Mouse (Mus musculus) hindbrain, embryonic 10.5 days (tissue): ENCODE measurements around the gene Tex19.2. TPM values are rescaled to one million over a fixed set of nuclear protein-coding genes. Genes with fewer than 3 reads are reported as not detected.
"Not testable (repeated sequence)": the region's sequence is repeated elsewhere in the genome, so short reads cannot be mapped to it uniquely, and the experiment has no call there.

ENCODE experiments used
- DNase-seq: peaks from one replicate; pipeline ENCODE4 v3.0.0-alpha.2; 2017; ENCODE audit warnings: low spot score
- H3K27ac ChIP-seq: fragments of 300-500 bp; sonication (generic); 2 replicates; pipeline ENCODE4 v1.5.1; 2016; ENCODE audit warnings: mild to moderate bottlenecking, moderate library complexity
- H3K27me3 ChIP-seq: fragments of 300-500 bp; sonication (generic); 2 replicates; pipeline ENCODE4 v1.6.1; 2016; ENCODE audit warnings: mild to moderate bottlenecking; ENCODE audit not compliant: poor library complexity, insufficient read depth, severe bottlenecking
- H3K36me3 ChIP-seq: fragments of 300-500 bp; sonication (generic); 2 replicates; pipeline ENCODE4 v1.6.1; 2016; ENCODE audit warnings: mild to moderate bottlenecking, moderate library complexity
- H3K4me1 ChIP-seq: fragments of 300-500 bp; sonication (generic); replicated peaks from 2 replicates; pipeline ENCODE4 v1.6.1; 2016; ENCODE audit warnings: mild to moderate bottlenecking
- H3K4me3 ChIP-seq: fragments of 300-500 bp; sonication (generic); 2 replicates; pipeline ENCODE4 v1.5.1; 2016; ENCODE audit warnings: mild to moderate bottlenecking, moderate library complexity
- H3K9me3 ChIP-seq: fragments of 300-500 bp; sonication (generic); 2 replicates; pipeline ENCODE4 v1.6.1; 2016; ENCODE audit warnings: mild to moderate bottlenecking, moderate library complexity
- WGBS: fragments of 180-500 bp; shearing (Covaris S2); methylation state at CpG from one replicate; pipeline ENCODE4 v1.1.7; 2016; 5-methylcytosine and 5-hydroxymethylcytosine counted together
- polyA plus RNA-seq: library from polyadenylated mRNA; unstranded; fragments of >200 nt; fragmentation: Nextera tagmentation; extraction: Ambion mirVana; gene quantifications from 2 replicates; pipeline ENCODE4 v1.2.1, GENCODE M21; 2016

Tex19.2 gene
- polyA plus RNA-seq, 1 experiment from 2014 or later, result not detected

DNA sequence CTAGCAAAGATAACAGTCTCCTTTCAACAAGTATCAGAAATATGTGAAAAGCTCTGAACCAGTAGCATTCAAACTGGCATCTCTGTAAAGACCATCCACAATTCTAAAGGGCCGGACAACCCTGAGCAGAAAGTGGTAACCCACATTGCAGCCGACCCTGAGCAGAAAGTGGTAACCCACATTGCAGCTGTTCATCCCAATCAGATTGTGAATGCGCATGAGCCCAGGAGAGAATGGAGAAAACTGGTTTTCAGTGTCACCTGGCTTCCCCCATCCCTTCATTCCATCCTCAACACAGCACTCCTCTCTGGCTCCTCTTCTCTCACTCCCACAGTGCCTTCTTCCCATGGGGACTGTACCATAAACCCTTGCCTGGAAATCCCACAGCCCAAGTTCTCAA, 9.0 kb upstream of the Tex19.2 start:
- Histone ChIP-seq H3K27me3 (no peaks in the 10 kb centered on the region), H3K9me3 (no peaks in the 10 kb centered on the region), H3K36me3 (no peaks in the 10 kb centered on the region), H3K4me1 (no peaks in the 10 kb centered on the region), H3K27ac (no peak overlapping the region), H3K4me3 (no peak overlapping the region)
- WGBS, result 87% methylated on average over 3 of the region's 3 CpGs
- DNase-seq, result no peak

DNA sequence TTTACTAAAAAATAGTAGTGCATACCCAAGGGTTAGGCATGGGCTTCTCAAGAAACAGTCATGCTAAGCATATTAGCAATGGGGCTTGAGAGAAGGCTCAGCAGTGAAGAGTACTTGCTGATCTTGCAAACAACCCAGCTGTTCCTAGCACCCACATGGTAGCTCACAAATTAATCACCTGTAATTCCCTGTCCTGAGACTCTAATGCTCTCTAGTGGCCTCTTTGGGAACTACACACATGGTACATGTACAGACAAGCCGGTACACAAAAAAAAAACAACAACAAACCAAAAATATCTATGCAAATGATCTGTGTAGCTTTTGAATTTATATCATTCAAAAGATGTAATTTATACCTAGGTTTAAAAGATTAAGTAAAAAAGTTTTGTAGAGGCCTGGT, 7.9 kb upstream of the Tex19.2 start:
- H3K4me1 ChIP-seq, result no peaks in the 10 kb centered on the region
- 79% methylated on average over 1 of the region's 1 CpGs for WGBS

DNA sequence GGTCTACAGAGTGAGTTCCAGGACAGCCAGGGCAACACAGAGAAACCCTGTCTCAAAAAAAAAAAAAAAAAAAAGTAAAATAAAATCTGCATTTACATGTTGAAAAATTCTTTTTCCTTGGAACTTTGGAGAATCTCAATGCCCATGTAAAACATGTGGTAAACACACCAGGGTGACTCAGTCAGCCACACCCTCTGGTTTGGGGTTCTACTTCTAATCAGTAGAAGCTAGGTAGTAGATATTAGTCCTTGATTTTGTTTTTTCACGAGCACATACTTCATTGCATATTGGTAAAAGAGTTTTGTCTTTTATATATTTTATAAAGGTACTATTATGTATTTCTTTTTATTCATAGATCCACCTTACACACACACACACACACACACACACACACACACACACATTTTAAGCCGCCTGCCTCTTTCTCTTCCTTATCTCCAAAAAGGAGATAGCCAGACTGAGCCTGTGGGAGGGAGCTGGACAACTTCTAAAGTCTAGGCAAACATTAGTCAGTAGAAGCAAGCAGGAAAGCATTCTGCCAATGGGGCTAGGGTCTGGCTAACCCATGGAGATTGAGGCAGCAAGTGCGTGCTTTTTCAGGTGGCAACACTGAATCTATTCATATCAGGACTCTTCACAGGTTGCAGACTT, 7.2 kb upstream of the Tex19.2 start:
- H3K27ac ChIP-seq, result no peak overlapping the region
- H3K36me3 ChIP-seq, result no peaks in the 10 kb centered on the region
- no peaks in the 10 kb centered on the region for H3K9me3 ChIP-seq
- no peaks in the 10 kb centered on the region for H3K27me3 ChIP-seq
- no peaks in the 10 kb centered on the region for H3K4me1 ChIP-seq
- no peak for DNase-seq
- no peak overlapping the region for H3K4me3 ChIP-seq
- WGBS, result 92% methylated on average over 3 of the region's 3 CpGs

More for the DNA sequence above, 7.9 kb upstream of the Tex19.2 start:
- Histone ChIP-seq H3K36me3 (no peaks in the 10 kb centered on the region), H3K27ac (no peak overlapping the region), H3K27me3 (no peaks in the 10 kb centered on the region), H3K9me3 (no peaks in the 10 kb centered on the region), H3K4me3 (no peak overlapping the region)
- DNase-seq, result no peak

DNA sequence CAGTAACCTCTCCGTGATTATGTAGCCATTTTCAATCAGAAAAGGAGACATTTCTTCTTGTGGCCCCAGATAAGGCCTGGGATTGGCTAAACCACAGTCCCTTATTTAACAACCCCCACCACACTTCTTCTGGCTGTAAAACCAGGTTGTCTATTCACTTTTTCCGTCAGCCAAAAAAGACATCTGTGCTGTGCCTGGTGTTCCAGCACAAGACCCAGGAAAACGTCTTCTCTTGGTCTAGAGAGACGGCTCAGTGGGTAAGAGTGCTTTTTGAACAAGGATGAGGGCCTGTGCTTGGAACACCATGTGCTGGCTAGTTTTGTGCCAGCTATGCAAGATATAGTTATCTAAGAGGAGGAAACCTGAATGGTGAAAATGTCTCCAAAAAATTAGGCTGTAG, 5.0 kb upstream of the Tex19.2 start:
- Histone ChIP-seq H3K4me3 (no peak overlapping the region), H3K27me3 (no peaks in the 10 kb centered on the region), H3K9me3 (no peaks in the 10 kb centered on the region), H3K4me1 (0 out of 2 replicates have a peak, but pooled peaks cover 3% of the 10 kb centered on the region), H3K36me3 (no peaks in the 10 kb centered on the region), H3K27ac (no peak overlapping the region)
- DNase-seq, result no peak
- WGBS, result 92% methylated on average over 4 of the region's 4 CpGs

DNA sequence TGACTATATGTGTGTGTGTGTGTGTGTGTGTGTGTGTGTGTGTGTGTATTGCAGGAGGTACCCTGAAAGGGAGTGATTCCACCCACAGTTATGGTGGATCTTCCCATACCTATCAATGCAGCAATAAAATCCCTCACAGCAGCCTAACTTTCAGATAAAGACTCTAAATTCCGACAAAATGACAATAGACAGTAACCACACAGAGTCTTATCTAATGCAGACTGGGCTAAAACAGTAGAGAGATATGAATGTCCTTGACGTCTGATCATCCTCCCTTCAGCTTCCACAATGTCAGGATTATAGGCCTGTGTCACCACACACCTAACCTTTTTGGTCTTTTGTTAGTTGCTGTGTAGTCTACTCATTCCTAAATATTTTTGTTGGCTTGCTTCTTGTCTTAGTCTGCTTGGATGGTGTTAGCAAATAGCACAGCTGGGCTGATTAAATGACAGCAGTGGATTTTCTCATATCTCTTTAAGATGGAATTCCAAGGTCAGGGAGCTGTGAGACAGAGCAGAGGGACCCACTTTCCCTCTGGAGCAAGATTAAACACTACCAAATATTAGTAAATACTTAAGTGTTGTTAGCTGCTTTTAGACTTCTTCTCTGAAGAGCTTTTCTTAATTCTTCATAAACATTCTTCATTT, 3.7 kb upstream of the Tex19.2 start:
- H3K27me3 ChIP-seq, result no peaks in the 10 kb centered on the region
- no peak overlapping the region for H3K4me3 ChIP-seq
- no peak for DNase-seq
- WGBS, result 86% methylated on average over 2 of the region's 2 CpGs
- 0 out of 2 replicates have a peak, but pooled peaks cover 3% of the 10 kb centered on the region for H3K4me1 ChIP-seq
- no peaks in the 10 kb centered on the region for H3K36me3 ChIP-seq
- H3K27ac ChIP-seq, result no peak overlapping the region
- H3K9me3 ChIP-seq, result no peaks in the 10 kb centered on the region

DNA sequence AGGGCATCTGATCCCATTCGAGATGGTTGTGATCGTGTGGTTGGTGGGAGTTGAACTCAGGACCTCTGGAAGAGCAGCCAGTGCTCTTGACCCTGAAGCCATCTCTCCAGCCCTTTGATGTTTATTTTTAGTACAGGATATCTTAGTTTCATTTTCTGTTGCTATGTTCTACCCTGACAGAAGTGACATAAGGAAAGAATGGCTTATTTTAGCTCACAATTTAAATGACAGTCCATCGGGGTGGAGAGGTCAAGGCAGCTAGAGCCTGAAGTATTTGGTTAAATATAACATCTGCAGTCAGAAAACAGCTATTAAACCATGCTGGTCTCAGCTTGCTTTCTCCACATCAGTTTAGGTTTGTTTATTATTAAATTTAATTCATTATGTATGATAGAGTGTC, 2.7 kb upstream of the Tex19.2 start:
- 0 out of 2 replicates have a peak, but pooled peaks cover 3% of the 10 kb centered on the region for H3K4me1 ChIP-seq
- no peak overlapping the region for H3K27ac ChIP-seq
- H3K4me3 ChIP-seq, result no peak overlapping the region
- DNase-seq, result no peak
- 82% methylated on average over 3 of the region's 3 CpGs for WGBS
- H3K27me3 ChIP-seq, result no peaks in the 10 kb centered on the region
- H3K36me3 ChIP-seq, result no peaks in the 10 kb centered on the region
- H3K9me3 ChIP-seq, result no peaks in the 10 kb centered on the region

DNA sequence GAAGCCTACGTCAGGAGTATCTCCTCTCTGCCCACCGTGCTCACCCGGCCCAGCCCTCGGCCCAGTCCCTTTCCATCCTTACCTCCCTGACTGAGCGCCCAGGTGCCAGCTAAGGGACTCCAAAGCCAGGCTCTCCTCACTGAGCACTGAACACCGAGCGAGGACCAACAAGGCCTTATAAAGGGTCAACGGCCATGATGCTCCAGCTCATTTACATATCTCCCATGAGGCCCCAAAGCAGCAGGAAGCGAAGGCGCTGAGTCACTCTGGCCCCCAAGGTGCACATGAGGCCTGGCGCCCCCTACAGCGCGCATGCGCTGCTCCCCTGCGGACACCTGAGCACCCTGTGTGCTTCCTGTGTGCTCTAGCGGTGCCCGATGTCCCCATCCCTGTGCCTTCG, 371 bp downstream of the Tex19.2 start:
- no peaks in the 10 kb centered on the region for H3K9me3 ChIP-seq
- no peak overlapping the region for H3K27ac ChIP-seq
- H3K27me3 ChIP-seq, result no peaks in the 10 kb centered on the region
- H3K36me3 ChIP-seq, result no peaks in the 10 kb centered on the region
- no peak overlapping the region for H3K4me3 ChIP-seq
- DNase-seq, result no peak
- 0 out of 2 replicates have a peak, but pooled peaks cover 3% of the 10 kb centered on the region for H3K4me1 ChIP-seq
- WGBS, result 92% methylated on average over 18 of the region's 18 CpGs

DNA sequence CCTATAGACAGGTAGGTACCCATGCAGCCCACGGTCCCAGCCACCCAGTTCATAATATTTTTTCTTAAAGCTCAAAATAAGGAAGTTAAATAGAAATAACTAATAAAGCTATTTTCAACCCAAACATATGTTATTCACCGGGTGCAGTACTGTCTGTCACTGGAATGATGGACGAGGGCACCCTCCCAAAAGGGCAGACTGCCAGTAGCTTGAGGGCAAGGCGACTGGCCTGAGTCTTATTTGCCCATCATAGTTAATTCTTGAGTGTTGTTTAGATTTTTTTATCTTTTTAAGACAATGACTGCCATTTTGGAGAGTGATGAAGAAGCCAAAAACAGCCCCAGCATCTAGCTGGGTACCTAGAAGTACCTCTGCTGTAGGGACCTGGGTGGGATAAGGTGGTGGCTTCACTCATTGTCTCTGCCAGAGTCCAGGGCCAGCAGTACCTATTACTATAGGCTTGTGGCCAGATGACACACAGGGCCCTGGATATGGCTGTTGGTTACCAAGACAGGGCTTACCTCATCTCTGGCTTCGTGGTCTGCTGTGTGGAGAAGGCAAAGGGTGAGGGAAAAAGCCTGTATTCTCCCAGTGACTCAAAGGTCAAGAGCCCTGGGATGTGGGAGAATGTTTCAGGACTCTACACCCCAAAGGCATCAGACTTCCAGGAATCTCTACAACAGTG, 6.2 kb downstream of the Tex19.2 start:
- 83% methylated on average over 5 of the region's 5 CpGs for WGBS
- H3K4me3 ChIP-seq, result no peak overlapping the region
- no peak overlapping the region for H3K27ac ChIP-seq
- H3K36me3 ChIP-seq, result no peaks in the 10 kb centered on the region
- H3K9me3 ChIP-seq, result no peaks in the 10 kb centered on the region
- no peaks in the 10 kb centered on the region for H3K4me1 ChIP-seq
- no peaks in the 10 kb centered on the region for H3K27me3 ChIP-seq
- DNase-seq, result no peak

DNA sequence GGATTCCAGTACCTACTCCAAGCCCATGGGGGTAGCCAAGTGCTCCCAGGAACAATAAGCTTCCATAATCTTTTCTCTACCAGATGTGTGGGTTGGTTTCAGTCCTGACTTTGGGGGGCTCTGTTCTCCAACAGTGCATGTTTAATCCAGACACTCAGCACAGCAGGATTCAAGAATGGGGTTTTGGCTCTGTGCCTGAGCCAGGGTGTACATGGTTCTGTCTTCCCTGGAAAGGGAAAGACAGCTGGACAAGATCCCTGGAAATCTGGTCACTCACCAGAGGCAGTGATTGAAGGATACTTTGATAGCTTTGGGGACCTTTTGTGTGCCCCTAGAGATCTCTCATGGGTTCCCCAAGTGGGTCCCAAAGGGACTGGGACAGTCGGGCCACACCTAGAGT, 6.9 kb downstream of the Tex19.2 start:
- WGBS, result 82% methylated on average over 1 of the region's 1 CpGs
- DNase-seq, result no peak

DNA sequence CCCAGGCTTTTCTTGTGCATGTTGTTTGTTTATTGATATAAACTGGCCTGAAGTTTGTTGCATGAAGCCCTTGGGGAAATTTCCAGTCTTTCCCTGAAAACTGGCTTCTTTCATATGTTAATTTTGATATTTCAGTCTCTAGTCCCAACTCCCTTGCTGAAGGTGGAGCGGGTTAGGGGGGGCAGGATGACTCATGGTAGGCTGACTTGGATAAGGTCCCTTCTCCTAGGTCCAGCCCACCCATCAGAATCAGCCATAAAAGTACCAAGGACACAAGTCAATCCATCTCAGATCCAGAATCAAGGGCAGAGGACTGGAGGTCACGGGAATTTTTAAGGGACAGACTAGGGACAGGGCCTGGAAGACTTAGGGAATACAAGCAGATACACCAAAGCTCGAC, 7.4 kb downstream of the Tex19.2 start:
- Histone ChIP-seq H3K36me3 (no peaks in the 10 kb centered on the region), H3K27me3 (no peaks in the 10 kb centered on the region), H3K4me1 (no peaks in the 10 kb centered on the region), H3K27ac (no peak overlapping the region), H3K9me3 (no peaks in the 10 kb centered on the region), H3K4me3 (no peak overlapping the region)
- WGBS, result 93% methylated on average over 3 of the region's 3 CpGs
- DNase-seq, result no peak

More for the DNA sequence above, 6.9 kb downstream of the Tex19.2 start:
- H3K4me3 ChIP-seq, result no peak overlapping the region
- no peaks in the 10 kb centered on the region for H3K9me3 ChIP-seq
- H3K27ac ChIP-seq, result no peak overlapping the region
- H3K36me3 ChIP-seq, result no peaks in the 10 kb centered on the region
- no peaks in the 10 kb centered on the region for H3K4me1 ChIP-seq
- H3K27me3 ChIP-seq, result no peaks in the 10 kb centered on the region

DNA sequence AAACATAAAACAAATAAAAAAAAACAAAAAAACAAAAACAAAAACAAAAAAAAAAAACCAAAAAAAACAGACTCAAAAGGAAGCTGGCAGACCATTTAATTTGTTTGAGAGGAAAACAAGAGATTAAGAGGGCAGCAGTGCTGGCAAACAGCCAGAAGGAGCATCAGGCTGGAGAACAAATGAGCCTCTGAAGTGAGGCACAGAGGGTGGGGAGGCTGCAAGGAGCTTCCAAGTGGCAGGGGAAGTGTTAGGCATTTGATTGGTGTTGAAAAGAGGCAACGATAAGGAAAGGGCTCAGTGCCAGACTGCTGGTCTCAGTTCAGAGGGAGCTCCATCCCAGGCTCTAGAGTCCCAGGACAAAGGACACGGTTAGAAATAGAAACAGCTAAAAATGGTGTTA, 8.5 kb downstream of the Tex19.2 start:
- no peaks in the 10 kb centered on the region for H3K27me3 ChIP-seq
- H3K36me3 ChIP-seq, result no peaks in the 10 kb centered on the region
- H3K27ac ChIP-seq, result no peak overlapping the region
- WGBS, result 26% methylated on average over 2 of the region's 2 CpGs
- no peaks in the 10 kb centered on the region for H3K4me1 ChIP-seq
- DNase-seq, result no peak
- no peak overlapping the region for H3K4me3 ChIP-seq
- no peaks in the 10 kb centered on the region for H3K9me3 ChIP-seq

DNA sequence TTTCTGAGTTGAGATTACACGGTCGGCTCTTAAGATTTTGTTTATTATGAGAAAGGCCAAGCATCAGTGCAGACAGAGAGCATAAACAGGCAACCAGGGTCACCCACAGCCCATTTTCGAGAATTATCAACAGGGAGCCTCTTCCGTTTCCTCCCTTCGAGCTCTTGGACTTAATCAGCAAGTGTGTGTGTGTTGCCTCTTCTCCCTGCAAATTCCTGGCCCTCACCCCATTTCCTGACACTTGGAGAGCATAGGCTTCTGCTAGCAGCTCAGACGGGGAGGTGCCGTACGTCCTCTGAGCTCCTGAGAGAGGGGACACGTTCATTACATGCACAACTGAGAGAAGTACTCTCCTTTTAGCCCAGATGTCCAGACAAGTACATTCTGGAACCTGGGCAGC, 10.4 kb downstream of the Tex19.2 start:
- Histone ChIP-seq H3K4me1 (no peaks in the 10 kb centered on the region), H3K27me3 (no peaks in the 10 kb centered on the region), H3K27ac (no peak overlapping the region), H3K36me3 (no peaks in the 10 kb centered on the region), H3K9me3 (no peaks in the 10 kb centered on the region), H3K4me3 (no peak overlapping the region)
- 75% methylated on average over 9 of the region's 9 CpGs for WGBS
- no peak for DNase-seq

DNA sequence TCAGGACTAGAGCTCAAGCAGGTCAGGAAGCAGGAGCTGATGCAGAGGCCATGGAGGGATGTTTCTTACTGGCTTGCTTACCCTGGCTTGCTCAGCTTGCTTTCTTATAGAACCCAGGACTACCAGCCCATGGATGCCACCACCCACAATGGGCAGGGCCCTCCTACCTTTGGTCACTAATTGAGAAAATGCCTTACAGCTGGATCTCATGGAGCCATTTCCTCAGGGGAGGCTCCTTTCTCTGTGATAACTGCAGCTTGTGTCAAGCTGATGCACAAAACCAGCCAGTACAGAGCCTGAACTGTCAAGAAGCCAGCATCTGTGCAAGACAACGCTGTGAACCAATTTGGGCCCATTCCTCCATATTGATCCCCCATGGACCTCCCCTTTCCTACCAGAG, 11.2 kb downstream of the Tex19.2 start:
- WGBS, result 88% methylated on average over 1 of the region's 1 CpGs
- H3K4me1 ChIP-seq, result not testable (repeated sequence)

More for the DNA sequence above, 11.2 kb downstream of the Tex19.2 start:
- not testable (repeated sequence) for H3K27me3 ChIP-seq, H3K36me3 ChIP-seq, H3K4me3 ChIP-seq, H3K27ac ChIP-seq, DNase-seq, H3K9me3 ChIP-seq
